In the genomic region with DNA sequence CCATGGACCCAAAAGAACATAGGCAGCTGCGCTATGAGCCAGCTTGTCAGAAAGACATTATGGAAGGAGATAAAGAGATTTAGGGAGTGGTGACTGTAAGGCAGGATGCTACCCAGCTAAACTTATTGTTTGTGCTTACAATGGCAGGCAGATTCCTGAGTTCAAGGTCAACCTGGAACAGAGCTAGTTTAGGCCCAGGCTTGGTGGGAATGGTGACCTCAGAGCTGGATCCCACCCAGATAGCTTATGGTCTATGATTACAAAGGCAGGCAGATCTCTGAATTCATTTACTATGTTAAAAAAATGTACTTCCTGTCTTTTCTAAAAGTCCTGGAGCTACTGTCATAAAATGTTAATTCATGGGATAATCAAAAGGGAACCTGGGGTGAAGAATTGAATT, we compare ENCODE assay signal across 35 mouse cellular contexts.
"Had no signal": no experiment of that assay in that cellular context is flagged by ENCODE, and none has a peak within 500 bp of the region (broad histone marks: within the 10 kb centered on the region; RNA-seq: fewer than 3 reads in every experiment).

No protein-coding gene starts in this region.

- ATAC-seq: hindbrain, embryonic 16.5 days; hindbrain, postnatal 0 days; inflammation-experienced regulatory T-cells, adult 6 months; intestine, embryonic 15.5 days; intestine, embryonic 16.5 days; intestine, postnatal 0 days had no signal

- H3K4me1 ChIP-seq: intestine, embryonic 15.5 days; kidney, embryonic 15.5 days had no signal

- H3K9me3 ChIP-seq: heart, embryonic 15.5 days; hindbrain, embryonic 12.5 days; intestine, embryonic 15.5 days; kidney, embryonic 15.5 days had no signal

- H3K27ac ChIP-seq: heart, embryonic 13.5 days; heart, embryonic 15.5 days; hindbrain, embryonic 10.5 days; hindbrain, embryonic 12.5 days; hindbrain, embryonic 13.5 days; hindbrain, embryonic 14.5 days; hindbrain, embryonic 15.5 days; hindbrain, postnatal 0 days; intestine, embryonic 15.5 days; kidney, embryonic 15.5 days; kidney, postnatal 0 days; layer of hippocampus, adult 2 months; left cerebral cortex, adult 2 months had no signal

- DNase-seq: heart, postnatal 10 days; heart, postnatal 14 days; heart, postnatal 36 days; heart, postnatal 4 days; kidney, adult 11 months; kidney, adult 18-20 months; kidney, adult 2 months; kidney, adult 8-10 months; kidney, adult 9 months; kidney, postnatal 10 days; kidney, postnatal 14 days; kidney, postnatal 25 days; kidney, postnatal 36 days; kidney, postnatal 4 days; layer of hippocampus, adult 9-11 months; layer of hippocampus, postnatal 36 days had no signal

- H3K4me2 ChIP-seq: heart, embryonic 11.5 days; heart, embryonic 12.5 days; heart, embryonic 13.5 days; heart, embryonic 15.5 days; hindbrain, embryonic 12.5 days; hindbrain, embryonic 13.5 days; hindbrain, embryonic 14.5 days; hindbrain, embryonic 15.5 days; intestine, embryonic 15.5 days; kidney, embryonic 15.5 days had no signal

- H3K36me3 ChIP-seq: heart, embryonic 12.5 days; heart, embryonic 13.5 days; heart, embryonic 15.5 days; hindbrain, embryonic 10.5 days; hindbrain, embryonic 12.5 days; intestine, embryonic 15.5 days; kidney, embryonic 15.5 days had no signal

- H3K9ac ChIP-seq: heart, embryonic 12.5 days; heart, embryonic 13.5 days; heart, embryonic 15.5 days; hindbrain, embryonic 12.5 days; hindbrain, embryonic 13.5 days; hindbrain, embryonic 14.5 days; hindbrain, embryonic 15.5 days; intestine, embryonic 15.5 days; kidney, embryonic 15.5 days had no signal

- H3K27me3 ChIP-seq: heart, embryonic 12.5 days; heart, embryonic 15.5 days; hindbrain, embryonic 12.5 days; hindbrain, embryonic 13.5 days; hindbrain, embryonic 15.5 days; intestine, embryonic 15.5 days; kidney, embryonic 15.5 days had no signal

- H3K4me3 ChIP-seq: heart, embryonic 12.5 days; heart, embryonic 13.5 days; heart, embryonic 15.5 days; hindbrain, embryonic 10.5 days; hindbrain, embryonic 12.5 days; hindbrain, embryonic 13.5 days; hindbrain, embryonic 15.5 days; intestine, embryonic 15.5 days; kidney, embryonic 15.5 days; layer of hippocampus, adult 2 months; left cerebral cortex, adult 2 months had no signal
